Mouse (Mus musculus) stomach, postnatal 0 days (tissue): ENCODE results near the gene Zfp398. TPM values are rescaled to one million over a fixed set of nuclear protein-coding genes. Genes with fewer than 3 reads are reported as not detected.
A peak's percentile ranks its signal among the peaks of the same experiment; 100 is the strongest.

Experiments
- ATAC-seq: fragments of 200-750 bp; cut with Nextera tagmentation; 2 replicates; pipeline ENCODE4 v1.8.0; 2017; ENCODE audit not compliant: low FRiP score, low TSS enrichment
- DNase-seq: peaks from one replicate; pipeline ENCODE4 v3.0.0-alpha.2; 2016; ENCODE audit warnings: low spot score
- H3K27ac ChIP-seq: fragments of 300-500 bp; sonication (generic); replicated peaks from 2 replicates; pipeline ENCODE4 v1.5.1; 2014; ENCODE audit warnings: mild to moderate bottlenecking, control low read depth
- H3K27me3 ChIP-seq: fragments of 300-500 bp; sonication (generic); 2 replicates; pipeline ENCODE4 v1.6.1; 2014; ENCODE audit warnings: low read length; ENCODE audit not compliant: control insufficient read depth, insufficient read depth
- H3K36me3 ChIP-seq: fragments of 300-500 bp; sonication (generic); 2 replicates; pipeline ENCODE4 v1.6.1; 2014; ENCODE audit warnings: low read length, mixed read lengths; ENCODE audit not compliant: control insufficient read depth, insufficient read depth
- H3K4me1 ChIP-seq: fragments of 300-500 bp; sonication (generic); replicated peaks from 2 replicates; pipeline ENCODE4 v1.6.1; 2014; ENCODE audit warnings: antibody characterized with exemption; ENCODE audit not compliant: control insufficient read depth, insufficient read depth
- H3K4me2 ChIP-seq: fragments of 300-500 bp; sonication (generic); replicated peaks from 2 replicates; pipeline ENCODE4 v1.6.1; 2014; ENCODE audit warnings: low read depth, mild to moderate bottlenecking, control low read depth, moderate library complexity
- H3K4me3 ChIP-seq: fragments of 300-500 bp; sonication (generic); 2 replicates; pipeline ENCODE4 v1.5.1; 2014; ENCODE audit warnings: low read depth, low read length, control low read depth
- H3K9ac ChIP-seq: fragments of 300-500 bp; sonication (generic); 2 replicates; pipeline ENCODE4 v1.6.1; 2014; ENCODE audit warnings: mild to moderate bottlenecking, low read length, control low read depth, mixed read lengths
- H3K9me3 ChIP-seq: fragments of 300-500 bp; sonication (generic); 2 replicates; pipeline ENCODE4 v1.6.1; 2016; ENCODE audit warnings: low read length; ENCODE audit not compliant: control insufficient read depth
- CTCF ChIP-seq: IDR thresholded peaks from 2 replicates; pipeline ENCODE4 v1.5.1; 2016; ENCODE audit warnings: antibody characterized with exemption, low read depth, mild to moderate bottlenecking, moderate library complexity
- EP300 ChIP-seq: optimal IDR thresholded peaks from 2 replicates; pipeline ENCODE3; 2016; ENCODE audit warnings: antibody characterized with exemption
- WGBS: fragments of 180-500 bp; shearing (Covaris S2); extraction: QIAGEN DNeasy Blood & Tissue Kit; methylation state at CpG from one replicate; pipeline ENCODE4 v1.1.7; 2014; 5-methylcytosine and 5-hydroxymethylcytosine counted together
- microRNA counts: library from miRNA; unstranded; fragments of <30 nt; microRNA quantifications from one replicate; lab custom pipeline; 2015
- microRNA-seq: library from miRNA; unstranded; fragments of <30 nt; microRNA quantifications from one replicate; pipeline ENCODE4, GENCODE M21; 2016
- polyA plus RNA-seq: library from polyadenylated mRNA; unstranded; fragments of >200 nt; fragmentation: Nextera tagmentation; extraction: Ambion mirVana; gene quantifications from 2 replicates; pipeline ENCODE4 v1.2.1, GENCODE M21; 2015

Zfp398 gene
- polyA plus RNA-seq, 1 experiment from 2014 or later, result 3.8 TPM

GRCm38 (mm10) chr6:47920447-47921340 is 85.2 kb downstream of the Zfp398 start, which contains the start of gene Zfp212:
TSS of gene Zfp212 (plus strand) at chr6:47920476.
- DNase-seq (peak; percentile 94), ATAC-seq (peak; percentile 96)
- 3% methylated on average over 65 of the region's 67 CpGs for WGBS
- Histone ChIP-seq H3K4me2 (peak within 1 kb of the TSS; percentile 49), H3K36me3 (no peaks in the 10 kb centered on the region), H3K9ac (peak within 1 kb of the TSS; percentile 90), H3K9me3 (no peaks in the 10 kb centered on the region), H3K27me3 (no peaks in the 10 kb centered on the region), H3K27ac (peak within 1 kb of the TSS; percentile 99), H3K4me1 (no peaks in the 10 kb centered on the region), H3K4me3 (peak within 1 kb of the TSS; percentile 88)
- no peak for TF ChIP-seq EP300
- peak; percentile 80 for TF ChIP-seq CTCF

MicroRNAs within 50 kb of the gene (microRNA counts, 519-probe panel; counts per million panel counts)
- microRNA mmu-miR-704 (lab: Ali Mortazavi, UCI), result not detected

Small RNAs within 50 kb of the gene (microRNA-seq; reads per million reads assigned to microRNA genes)
- gene Mir704, result not detected

Other genes with a start within 250 kb of the Zfp398 start
- gene Ezh2, start 240.3 kb upstream of the Zfp398 start, polyA plus RNA-seq, result 23.0 and 27.1 TPM in 2 replicates
- gene Pdia4, start 22.2 kb upstream of the Zfp398 start, polyA plus RNA-seq, result 169 and 180 TPM in 2 replicates
- 1.0 and 1.1 TPM in 2 replicates for gene Zfp786, start 4.8 kb upstream of the Zfp398 start, polyA plus RNA-seq
- gene Zfp282, start 41.5 kb downstream of the Zfp398 start, polyA plus RNA-seq, result 6.8 and 7.5 TPM in 2 replicates
- 8.1 and 8.2 TPM in 2 replicates for gene Zfp212, start 84.8 kb downstream of the Zfp398 start, polyA plus RNA-seq
- 3.9 and 4.5 TPM in 2 replicates for gene Zfp956, start 117.7 kb downstream of the Zfp398 start, polyA plus RNA-seq
- gene Zfp777, start 213.2 kb downstream of the Zfp398 start, polyA plus RNA-seq, result 3.0 and 3.2 TPM in 2 replicates